Mouse (Mus musculus): ENCODE data around the gene Fmnl3.

- no peak for TF ChIP-seq CTCF (IDR thresholded peaks at IDR 0.05; ENCODE audit: borderline replicate concordance, insufficient read depth, low read depth, low read length)
- no peak for TF ChIP-seq POLR2A (IDR thresholded peaks at IDR 0.05; ENCODE audit: borderline replicate concordance, insufficient read depth, low read length)
Observed at GRCm38 (mm10) chr15:99384071-99384470, 13.8 kb upstream of the Fmnl3 start.
